Comparison of ENCODE assay signal across 12 mouse cellular contexts in genomic region chr13:117284036-117284435, GRCm38 (mm10).
DNase-seq lines count a peak whose midpoint lies in the region; ATAC-seq lines count a peak whose summit lies in the region.
"Had no signal": no experiment of that assay in that cellular context is flagged by ENCODE, and none has a peak within 500 bp of the region (broad histone marks: within the 10 kb centered on the region; RNA-seq: fewer than 3 reads in every experiment).

No protein-coding gene starts in this region.

- no peak for ATAC-seq in heart, embryonic 11.5 days (replicated peaks; ENCODE audit: insufficient number of reproducible peaks, low FRiP score, low TSS enrichment)
- ATAC-seq in megakaryocyte-erythroid progenitor cell, adult 5-6 weeks (replicated peaks; ENCODE audit: low FRiP score, low TSS enrichment, poor library complexity, severe bottlenecking): 0 out of 2 replicates have a peak, but pooled peaks have one; percentile 50
- no peak for ATAC-seq in cerebellum, adult (ENCODE audit: insufficient number of reproducible peaks, low FRiP score, low TSS enrichment)
- ATAC-seq: intestine, postnatal 0 days had no signal

- H3K4me2 ChIP-seq in heart, embryonic 11.5 days: no peak overlapping the region
- H3K4me2 ChIP-seq: forebrain, embryonic 12.5 days; heart, embryonic 13.5 days had no signal

- H3K4me1 ChIP-seq in heart, embryonic 11.5 days (ENCODE audit: control insufficient read depth, insufficient read depth, low read length): no peaks in the 10 kb centered on the region
- H3K4me1 ChIP-seq: forebrain, embryonic 12.5 days; heart, embryonic 13.5 days had no signal

- H3K9me3 ChIP-seq in heart, embryonic 11.5 days (replicated peaks; ENCODE audit: control insufficient read depth, low read length): no peaks in the 10 kb centered on the region
- H3K9me3 ChIP-seq: forebrain, embryonic 12.5 days; heart, embryonic 13.5 days had no signal

- DNase-seq in heart, adult 8-10 months (ENCODE audit: low spot score): peak; percentile 4
- DNase-seq in c-Kit-positive CD71-negative TER-119-negative erythroid progenitor cells, embryonic 14.5 days (ENCODE audit: low read depth): peak; percentile 44
- peak; percentile 91 for DNase-seq in thymus, postnatal 0 days (ENCODE audit: low spot score)
- DNase-seq in urinary bladder, postnatal 25 days (ENCODE audit: low spot score): no peak
- no peak for DNase-seq in gastrocnemius, postnatal 36 days
- DNase-seq: right cerebral cortex, postnatal 14 days had no signal

- no peak overlapping the region for H3K4me3 ChIP-seq in heart, embryonic 11.5 days (ENCODE audit: low read depth, low read length)
- H3K4me3 ChIP-seq: forebrain, embryonic 12.5 days; heart, embryonic 13.5 days had no signal

- no peak overlapping the region for H3K9ac ChIP-seq in heart, embryonic 11.5 days (ENCODE audit: low read depth, low read length)
- H3K9ac ChIP-seq: forebrain, embryonic 12.5 days; heart, embryonic 13.5 days had no signal

- intact Hi-C loops in gastrocnemius, postnatal 36 days (cut with DNase I): no loop called here

- WGBS in heart, embryonic 11.5 days (ENCODE audit: insufficient replicate concordance): 77% methylated on average over 4 of the region's 4 CpGs

- no peak overlapping the region for H3K27ac ChIP-seq in heart, embryonic 11.5 days (ENCODE audit: low read depth, low read length)
- H3K27ac ChIP-seq: forebrain, embryonic 12.5 days; heart, embryonic 13.5 days had no signal

- no peaks in the 10 kb centered on the region for H3K36me3 ChIP-seq in heart, embryonic 11.5 days (ENCODE audit: control insufficient read depth, insufficient read depth, low read length)
- H3K36me3 ChIP-seq: forebrain, embryonic 12.5 days; heart, embryonic 13.5 days had no signal

- no peaks in the 10 kb centered on the region for H3K27me3 ChIP-seq in heart, embryonic 11.5 days (ENCODE audit: control insufficient read depth, insufficient read depth, low read length)
- H3K27me3 ChIP-seq: forebrain, embryonic 12.5 days; heart, embryonic 13.5 days had no signal

Comparison
In these comparisons a context has a peak if more than half of its experiments do, and no peak if none do; other contexts are left out.
1. DNase-seq: peak in heart, adult 8-10 months (single experiment), c-Kit-positive CD71-negative TER-119-negative erythroid progenitor cells, embryonic 14.5 days (single experiment) and thymus, postnatal 0 days (single experiment); none in urinary bladder, postnatal 25 days (single experiment) and gastrocnemius, postnatal 36 days (0 of 2).